Mouse (Mus musculus) neural tube, embryonic 12.5 days (tissue): ENCODE data around the gene Zc3h12d. TPM values are rescaled to one million over a fixed set of nuclear protein-coding genes. Genes with fewer than 3 reads are reported as not detected.

ENCODE experiments used
- ATAC-seq: fragments of 200-750 bp; cut with Nextera tagmentation; 2 replicates; pipeline ENCODE4 v1.8.0; 2017; ENCODE audit warnings: low read depth, mild to moderate bottlenecking, moderate TSS enrichment, moderate library complexity; ENCODE audit not compliant: low FRiP score
- H3K27ac ChIP-seq: fragments of 300-500 bp; sonication (generic); 2 replicates; pipeline ENCODE4 v1.5.1; 2016
- H3K27me3 ChIP-seq: fragments of 300-500 bp; sonication (generic); replicated peaks from 2 replicates; pipeline ENCODE4 v1.6.1; 2016; ENCODE audit warnings: mild to moderate bottlenecking
- H3K36me3 ChIP-seq: fragments of 300-500 bp; sonication (generic); 2 replicates; pipeline ENCODE4 v1.6.1; 2016; ENCODE audit warnings: mild to moderate bottlenecking
- H3K4me1 ChIP-seq: fragments of 300-500 bp; sonication (generic); 2 replicates; pipeline ENCODE4 v1.6.1; 2016
- H3K4me2 ChIP-seq: fragments of 300-500 bp; sonication (generic); replicated peaks from 2 replicates; pipeline ENCODE4 v1.6.1; 2016; ENCODE audit warnings: mild to moderate bottlenecking
- H3K4me3 ChIP-seq: fragments of 300-500 bp; sonication (generic); 2 replicates; pipeline ENCODE4 v1.5.1; 2016
- H3K9ac ChIP-seq: fragments of 300-500 bp; sonication (generic); 2 replicates; pipeline ENCODE4 v1.6.1; 2016; ENCODE audit warnings: mild to moderate bottlenecking
- H3K9me3 ChIP-seq: fragments of 300-500 bp; sonication (generic); 2 replicates; pipeline ENCODE4 v1.6.1; 2016; ENCODE audit warnings: mild to moderate bottlenecking
- WGBS: fragments of 180-500 bp; shearing (Covaris S2); methylation state at CpG from one replicate; pipeline ENCODE4 v1.1.7; 2016; 5-methylcytosine and 5-hydroxymethylcytosine counted together
- polyA plus RNA-seq: library from polyadenylated mRNA; unstranded; fragments of >200 nt; fragmentation: Nextera tagmentation; extraction: Ambion mirVana; gene quantifications from 2 replicates; pipeline ENCODE4 v1.2.1, GENCODE M21; 2016

Zc3h12d gene
- polyA plus RNA-seq, 1 experiment from 2014 or later: 0.09 TPM

- no peaks in the 10 kb centered on the region for H3K9me3 ChIP-seq
- H3K4me3 ChIP-seq: no peak overlapping the region
- H3K4me1 ChIP-seq: no peaks in the 10 kb centered on the region
- 99% methylated on average over 12 of the region's 12 CpGs for WGBS
- H3K27ac ChIP-seq: no peak overlapping the region
- ATAC-seq: no peak
- no peak overlapping the region for H3K9ac ChIP-seq
- H3K27me3 ChIP-seq: no peaks in the 10 kb centered on the region
- H3K4me2 ChIP-seq: no peak overlapping the region
- peaks cover 40% of the 10 kb centered on the region for H3K36me3 ChIP-seq
Observed at GRCm38 (mm10) chr10:7821981-7822380, 10.3 kb upstream of the Zc3h12d start.

GRCm38 (mm10) chr10:7824663-7825280, 7.5 kb upstream of the Zc3h12d start:
- WGBS: 93% methylated on average over 9 of the region's 9 CpGs

GRCm38 (mm10) chr10:7825281-7825665, 7.0 kb upstream of the Zc3h12d start:
- no peaks in the 10 kb centered on the region for H3K27me3 ChIP-seq
- H3K27ac ChIP-seq: no peak overlapping the region
- no peak overlapping the region for H3K4me2 ChIP-seq
- no peaks in the 10 kb centered on the region for H3K4me1 ChIP-seq
- no peaks in the 10 kb centered on the region for H3K9me3 ChIP-seq
- H3K9ac ChIP-seq: no peak overlapping the region
- 93% methylated on average over 4 of the region's 4 CpGs for WGBS
- H3K4me3 ChIP-seq: no peak overlapping the region
- H3K36me3 ChIP-seq: peaks cover 23% of the 10 kb centered on the region
- no peak for ATAC-seq

More at GRCm38 (mm10) chr10:7824663-7825280, 7.5 kb upstream of the Zc3h12d start:
- Histone ChIP-seq H3K4me3 (no peak overlapping the region), H3K4me1 (no peaks in the 10 kb centered on the region), H3K9ac (no peak overlapping the region), H3K36me3 (peaks cover 25% of the 10 kb centered on the region), H3K27ac (no peak overlapping the region), H3K4me2 (no peak overlapping the region), H3K9me3 (no peaks in the 10 kb centered on the region), H3K27me3 (no peaks in the 10 kb centered on the region)
- no peak for ATAC-seq

GRCm38 (mm10) chr10:7826106-7826505, 6.2 kb upstream of the Zc3h12d start:
- WGBS: 94% methylated on average over 9 of the region's 9 CpGs
- ATAC-seq: no peak
- Histone ChIP-seq H3K4me3 (no peak overlapping the region), H3K27ac (no peak overlapping the region), H3K27me3 (no peaks in the 10 kb centered on the region), H3K9me3 (no peaks in the 10 kb centered on the region), H3K36me3 (peaks cover 15% of the 10 kb centered on the region), H3K4me2 (no peak overlapping the region), H3K9ac (no peak overlapping the region), H3K4me1 (no peaks in the 10 kb centered on the region)

- no peak overlapping the region for H3K4me2 ChIP-seq
- H3K9ac ChIP-seq: no peak overlapping the region
- no peak for ATAC-seq
- H3K27ac ChIP-seq: no peak overlapping the region
- H3K36me3 ChIP-seq: no peaks in the 10 kb centered on the region
- H3K27me3 ChIP-seq: no peaks in the 10 kb centered on the region
- no peaks in the 10 kb centered on the region for H3K9me3 ChIP-seq
- H3K4me3 ChIP-seq: no peak overlapping the region
- no peaks in the 10 kb centered on the region; the same call in 1 of the 2 replicates for H3K4me1 ChIP-seq
- WGBS: 86% methylated on average over 9 of the region's 9 CpGs
Observed at GRCm38 (mm10) chr10:7833377-7834165, 1.3 kb downstream of the Zc3h12d start.

- no peak for ATAC-seq
- no peaks in the 10 kb centered on the region for H3K36me3 ChIP-seq
- no peaks in the 10 kb centered on the region for H3K9me3 ChIP-seq
- H3K27ac ChIP-seq: no peak overlapping the region
- no peaks in the 10 kb centered on the region for H3K27me3 ChIP-seq
- no peak overlapping the region for H3K9ac ChIP-seq
- H3K4me3 ChIP-seq: no peak overlapping the region
- no peaks in the 10 kb centered on the region; the same call in 1 of the 2 replicates for H3K4me1 ChIP-seq
- H3K4me2 ChIP-seq: no peak overlapping the region
- WGBS: 78% methylated on average over 10 of the region's 10 CpGs
Observed at GRCm38 (mm10) chr10:7834671-7835225, 2.5 kb downstream of the Zc3h12d start.

- Histone ChIP-seq H3K4me2 (no peak overlapping the region), H3K4me1 (no peaks in the 10 kb centered on the region; the same call in 1 of the 2 replicates), H3K9me3 (no peaks in the 10 kb centered on the region), H3K4me3 (no peak overlapping the region), H3K27me3 (no peaks in the 10 kb centered on the region), H3K36me3 (no peaks in the 10 kb centered on the region), H3K27ac (no peak overlapping the region), H3K9ac (no peak overlapping the region)
- no peak for ATAC-seq
- 71% methylated on average over 2 of the region's 2 CpGs for WGBS
Observed at GRCm38 (mm10) chr10:7836902-7837301, 4.6 kb downstream of the Zc3h12d start.

GRCm38 (mm10) chr10:7837446-7837845, 5.2 kb downstream of the Zc3h12d start:
- Histone ChIP-seq H3K4me1 (no peaks in the 10 kb centered on the region), H3K27me3 (no peaks in the 10 kb centered on the region), H3K36me3 (no peaks in the 10 kb centered on the region), H3K9ac (no peak overlapping the region), H3K9me3 (no peaks in the 10 kb centered on the region), H3K4me3 (no peak overlapping the region), H3K4me2 (no peak overlapping the region), H3K27ac (no peak overlapping the region)
- no peak for ATAC-seq
- 93% methylated on average over 8 of the region's 8 CpGs for WGBS

- Histone ChIP-seq H3K27me3 (no peaks in the 10 kb centered on the region), H3K9ac (no peak overlapping the region), H3K4me3 (no peak overlapping the region), H3K4me2 (no peak overlapping the region), H3K27ac (no peak overlapping the region), H3K9me3 (no peaks in the 10 kb centered on the region), H3K36me3 (no peaks in the 10 kb centered on the region), H3K4me1 (no peaks in the 10 kb centered on the region)
- ATAC-seq: no peak
- 92% methylated on average over 8 of the region's 8 CpGs for WGBS
Observed at GRCm38 (mm10) chr10:7838036-7838435, 5.8 kb downstream of the Zc3h12d start.

- Histone ChIP-seq H3K4me3 (no peak overlapping the region), H3K36me3 (no peaks in the 10 kb centered on the region), H3K4me1 (no peaks in the 10 kb centered on the region), H3K27ac (no peak overlapping the region), H3K4me2 (no peak overlapping the region), H3K27me3 (no peaks in the 10 kb centered on the region), H3K9me3 (no peaks in the 10 kb centered on the region), H3K9ac (no peak overlapping the region)
- WGBS: 89% methylated on average over 5 of the region's 5 CpGs
- ATAC-seq: no peak
Observed at GRCm38 (mm10) chr10:7838874-7839421, 6.7 kb downstream of the Zc3h12d start.

- Histone ChIP-seq H3K9ac (no peak overlapping the region), H3K27me3 (no peaks in the 10 kb centered on the region), H3K36me3 (no peaks in the 10 kb centered on the region), H3K4me2 (no peak overlapping the region), H3K27ac (no peak overlapping the region), H3K4me1 (no peaks in the 10 kb centered on the region), H3K9me3 (no peaks in the 10 kb centered on the region), H3K4me3 (no peak overlapping the region)
- ATAC-seq: no peak
- WGBS: 92% methylated on average over 22 of the region's 22 CpGs
Observed at GRCm38 (mm10) chr10:7839551-7840352, 7.5 kb downstream of the Zc3h12d start.

GRCm38 (mm10) chr10:7840353-7840733, 8.1 kb downstream of the Zc3h12d start:
- Histone ChIP-seq H3K4me1 (no peaks in the 10 kb centered on the region), H3K4me2 (no peak overlapping the region), H3K27ac (no peak overlapping the region), H3K36me3 (no peaks in the 10 kb centered on the region), H3K4me3 (no peak overlapping the region), H3K9me3 (no peaks in the 10 kb centered on the region), H3K27me3 (no peaks in the 10 kb centered on the region), H3K9ac (no peak overlapping the region)
- no peak for ATAC-seq
- 76% methylated on average over 2 of the region's 2 CpGs for WGBS
